Mouse (Mus musculus) gastrocnemius, adult 2 months (tissue): ENCODE data around the gene Pcbp3. TPM values are rescaled to one million over a fixed set of nuclear protein-coding genes. Genes with fewer than 3 reads are reported as not detected.

Experiments
- DNase-seq: peaks from one replicate; pipeline ENCODE4 v3.0.0; 2022
- H3K27ac ChIP-seq: fragments of 200-600 bp; 2 replicates; pipeline ENCODE4 v1.8.1; 2022; ENCODE audit warnings: mild to moderate bottlenecking
- H3K4me3 ChIP-seq: fragments of 200-600 bp; 2 replicates; pipeline ENCODE4 v1.8.1; 2022; ENCODE audit warnings: mild to moderate bottlenecking, moderate library complexity
- CTCF ChIP-seq: fragments of 200-600 bp; IDR thresholded peaks from 2 replicates; pipeline ENCODE4 v1.8.1; 2022; ENCODE audit warnings: antibody characterized with exemption, mild to moderate bottlenecking, moderate library complexity
- intact Hi-C: fragments of 180-260 bp; cut with DNase I; formaldehyde crosslinking; loops from one replicate; pipeline ENCODE4 v1.15.1; 2025
- total RNA-seq, 2 experiments: library from RNA; stranded (reverse); gene quantifications; 2 replicates each; pipeline ENCODE4 v1.2.3; 2021

The Pcbp3 gene
- total RNA-seq, 2 experiments from 2014 or later = 1.9 to 2.0 TPM

DNA sequence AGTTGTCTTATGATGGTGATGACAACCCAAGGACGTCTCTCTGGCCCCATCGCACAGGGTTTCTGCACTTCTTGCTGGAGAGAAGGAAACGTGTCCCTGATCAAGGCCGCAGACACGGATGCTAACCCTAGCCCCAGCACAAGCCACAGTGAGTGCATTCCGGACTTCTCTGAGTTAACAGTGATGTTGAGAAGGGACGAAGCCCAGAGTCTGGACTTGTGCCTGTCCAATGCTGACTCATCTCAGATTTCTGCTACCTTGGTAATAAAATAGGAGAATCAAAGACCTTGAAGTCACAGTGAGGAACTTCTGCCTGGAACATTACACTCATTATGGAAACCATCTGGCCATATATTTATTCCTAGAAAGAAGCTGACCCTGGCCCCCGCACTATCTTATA lies 89.0 kb downstream of the Pcbp3 start:
- Histone ChIP-seq H3K4me3 (no peak overlapping the region), H3K27ac (no peak overlapping the region)
- TF ChIP-seq CTCF = no peak
- intact Hi-C loops = no loop called here
- no peak for DNase-seq

DNA sequence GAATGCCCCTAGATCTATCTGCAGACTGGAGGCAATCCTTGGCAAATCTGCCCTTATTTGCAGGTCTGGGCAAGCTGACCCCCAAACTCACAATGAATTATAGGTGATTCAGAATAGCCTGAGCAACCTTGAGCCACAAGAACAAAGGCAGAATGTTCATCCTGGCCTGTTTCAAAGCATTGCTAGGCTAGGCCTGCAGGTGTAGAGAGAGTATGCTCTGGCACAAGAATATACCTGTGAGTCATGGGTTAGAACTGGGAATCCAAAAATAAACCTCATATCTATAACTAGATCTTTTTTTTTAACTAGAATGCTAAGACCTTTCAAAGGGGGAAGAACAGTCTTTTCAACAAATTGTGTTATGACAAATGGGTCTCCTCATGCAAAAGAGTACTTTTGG lies 95.8 kb downstream of the Pcbp3 start:
- no peak for DNase-seq
- TF ChIP-seq CTCF = no peak
- H3K27ac ChIP-seq = no peak overlapping the region

GRCm38 (mm10) chr10:76860998-76861397 lies 100.7 kb downstream of the Pcbp3 start:
- no peak for TF ChIP-seq CTCF
- DNase-seq = no peak
- intact Hi-C loops = no loop called here
- Histone ChIP-seq H3K27ac (no peak overlapping the region), H3K4me3 (no peak overlapping the region)

More for the DNA sequence above, 95.8 kb downstream of the Pcbp3 start:
- intact Hi-C loops = no loop called here
- no peak overlapping the region for H3K4me3 ChIP-seq

GRCm38 (mm10) chr10:76859355-76860127 lies 102.1 kb downstream of the Pcbp3 start:
- no peak for DNase-seq
- H3K4me3 ChIP-seq = no peak overlapping the region
- H3K27ac ChIP-seq = no peak overlapping the region
- intact Hi-C loops = no loop called here
- no peak for TF ChIP-seq CTCF

- intact Hi-C loops = no loop called here
- TF ChIP-seq CTCF = no peak
- Histone ChIP-seq H3K27ac (no peak overlapping the region), H3K4me3 (no peak overlapping the region)
- no peak for DNase-seq
These were observed 103.8 kb downstream of the Pcbp3 start for GRCm38 (mm10) chr10:76857879-76858278.

- Histone ChIP-seq H3K27ac (no peak overlapping the region), H3K4me3 (no peak overlapping the region)
- intact Hi-C loops = no loop called here
- DNase-seq = no peak
- no peak for TF ChIP-seq CTCF
These were observed 115.2 kb downstream of the Pcbp3 start for GRCm38 (mm10) chr10:76846480-76846879.

- no peak for TF ChIP-seq CTCF
- DNase-seq = no peak
- Histone ChIP-seq H3K4me3 (no peak overlapping the region), H3K27ac (no peak overlapping the region)
- intact Hi-C loops = no loop called here
These were observed 116.8 kb downstream of the Pcbp3 start for GRCm38 (mm10) chr10:76844901-76845300.

GRCm38 (mm10) chr10:76844365-76844764 lies 117.3 kb downstream of the Pcbp3 start:
- Histone ChIP-seq H3K27ac (no peak overlapping the region), H3K4me3 (no peak overlapping the region)
- DNase-seq = no peak
- no peak for TF ChIP-seq CTCF
- intact Hi-C loops = no loop called here

DNA sequence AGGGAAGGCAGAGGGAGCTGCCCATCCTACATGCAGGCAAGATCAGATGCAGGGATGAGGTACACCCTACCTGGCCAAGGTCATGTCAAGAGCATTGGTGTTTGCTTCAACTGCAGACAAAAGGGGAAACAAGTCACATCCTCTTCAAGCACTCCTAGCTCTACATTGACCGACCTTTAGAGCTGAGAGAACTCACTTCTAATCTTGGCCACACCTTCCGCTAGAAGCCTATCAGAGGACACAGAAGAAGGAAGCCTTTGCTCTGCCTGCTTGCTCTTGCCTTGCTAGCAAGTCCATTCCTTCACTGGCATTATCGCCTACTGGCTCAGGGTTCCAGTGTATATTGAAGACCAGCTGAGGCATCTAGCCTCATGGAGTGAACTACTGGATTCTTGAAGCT lies 119.6 kb downstream of the Pcbp3 start:
- Histone ChIP-seq H3K4me3 (no peak overlapping the region), H3K27ac (no peak overlapping the region)
- no peak for TF ChIP-seq CTCF
- intact Hi-C loops = no loop called here
- DNase-seq = no peak

DNA sequence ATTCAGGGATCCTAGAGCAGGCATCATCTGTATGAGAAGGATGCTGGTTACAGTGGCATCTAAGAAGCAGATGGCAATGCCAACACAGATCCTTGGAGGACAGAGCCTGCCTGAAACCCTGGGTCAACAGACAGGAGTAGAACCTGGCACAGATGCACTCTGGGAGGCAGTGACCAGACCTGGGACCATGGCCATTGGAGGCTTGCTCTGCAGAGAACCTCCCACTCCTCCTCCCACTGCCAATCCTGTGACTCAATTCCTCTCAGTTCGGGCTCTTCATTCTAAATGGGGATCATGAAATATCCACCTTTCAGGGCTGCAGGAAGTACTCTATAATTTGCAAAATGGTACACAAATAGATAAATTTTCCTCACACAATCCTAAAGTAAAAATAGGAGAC lies 120.5 kb downstream of the Pcbp3 start:
- intact Hi-C loops = no loop called here
- no peak for TF ChIP-seq CTCF
- Histone ChIP-seq H3K4me3 (no peak overlapping the region), H3K27ac (no peak overlapping the region)
- DNase-seq = no peak

DNA sequence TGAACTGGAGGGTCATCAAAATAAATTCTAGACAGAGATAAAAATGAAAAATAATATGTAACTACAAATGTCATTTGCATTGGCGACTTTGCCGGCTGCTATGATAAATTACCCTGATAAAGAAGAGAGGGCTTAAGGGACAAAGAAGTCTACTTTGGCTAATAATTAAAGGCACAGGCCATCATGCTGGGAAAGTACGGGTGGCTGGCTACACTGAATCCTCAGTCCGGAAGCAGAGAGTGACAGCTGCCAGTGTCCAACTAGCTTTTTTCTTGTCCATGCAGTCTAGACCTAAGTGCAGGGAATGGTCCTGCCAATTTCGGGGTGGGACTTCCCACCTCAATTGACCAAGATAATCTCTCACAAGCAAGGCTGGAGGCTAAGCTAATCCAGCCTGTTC lies 121.1 kb downstream of the Pcbp3 start:
- Histone ChIP-seq H3K27ac (no peak overlapping the region), H3K4me3 (no peak overlapping the region)
- intact Hi-C loops = no loop called here
- DNase-seq = no peak
- TF ChIP-seq CTCF = no peak

DNA sequence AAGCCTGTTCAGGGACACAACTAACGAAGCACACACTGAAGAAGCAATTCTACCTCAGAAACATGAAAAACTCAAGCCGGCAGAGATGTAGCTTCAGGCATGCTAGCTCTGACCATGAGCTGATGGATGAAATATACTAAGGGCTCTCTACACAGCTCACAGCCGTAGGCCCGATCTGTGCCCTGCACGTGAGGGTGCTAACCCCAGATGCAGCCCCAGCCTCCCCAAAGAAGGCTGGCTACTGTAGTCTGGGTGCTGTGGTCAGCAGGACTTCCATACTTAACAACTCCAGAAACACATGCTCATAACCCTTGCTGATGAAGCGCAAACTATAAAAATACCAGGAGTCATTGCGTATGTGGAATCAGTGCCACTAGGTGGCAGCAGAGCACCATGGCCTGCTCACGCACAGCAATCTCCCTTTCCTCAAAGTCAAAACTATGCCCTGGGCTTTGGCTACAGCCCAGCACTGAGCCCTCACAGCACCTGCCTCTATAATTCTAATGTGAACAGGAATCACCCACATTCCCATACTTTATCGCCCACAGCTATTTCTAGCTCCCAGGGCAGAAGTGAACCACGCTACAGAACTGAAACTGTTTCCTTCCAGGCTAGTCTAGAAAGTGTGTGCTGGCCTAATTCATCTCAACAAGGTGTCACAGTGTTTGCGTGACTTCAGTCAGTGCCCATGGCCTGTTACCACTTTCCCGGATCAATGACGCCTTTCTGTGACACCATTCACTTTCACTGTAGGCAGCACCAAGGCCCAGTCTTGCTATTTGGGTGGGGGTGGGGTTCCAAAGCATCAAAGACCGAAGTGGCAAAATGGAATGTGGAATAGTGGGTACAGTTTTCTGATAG lies 126.0 kb downstream of the Pcbp3 start:
- peak; percentile 100 for TF ChIP-seq CTCF
- no peak overlapping the region for H3K4me3 ChIP-seq
- intact Hi-C loops = loop anchor here (1.0 to 10.0 kb wide), 3 partner anchors 186 to 419 kb away; partner anchors contain the start of gene Pofut2
- H3K27ac ChIP-seq = no peak overlapping the region
- peak; percentile 83 for DNase-seq

DNA sequence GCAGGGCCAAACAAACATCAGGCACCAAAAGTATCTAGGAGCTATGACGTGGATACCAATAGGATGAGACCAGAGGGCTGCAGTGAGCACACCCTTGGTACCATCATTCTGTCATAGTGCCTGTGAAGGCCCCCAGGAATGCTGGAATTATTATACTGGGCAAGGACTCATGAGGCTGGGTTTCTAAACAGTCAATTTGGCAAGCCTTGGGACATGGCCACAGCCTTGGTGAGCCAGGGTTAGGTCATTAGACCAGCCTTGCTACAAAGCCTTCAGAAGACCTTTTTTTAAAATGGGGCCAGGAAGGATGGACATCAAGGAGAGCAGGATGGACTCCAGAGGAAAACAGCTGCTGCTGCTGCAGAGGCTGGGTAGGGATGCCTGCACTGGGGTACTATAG lies 128.8 kb downstream of the Pcbp3 start:
- Histone ChIP-seq H3K27ac (no peak overlapping the region), H3K4me3 (no peak overlapping the region)
- no peak for TF ChIP-seq CTCF
- no peak for DNase-seq
- intact Hi-C loops = loop anchor here (10.0 kb wide), 1 partner anchor 422 kb away; the partner anchor contains the start of gene Pofut2
